Mouse (Mus musculus) liver, embryonic 12.5 days (tissue): ENCODE results near the gene 4933424G06Rik. TPM values are rescaled to one million over a fixed set of nuclear protein-coding genes. Genes with fewer than 3 reads are reported as not detected.

Source experiments
- ATAC-seq: fragments of 200-750 bp; cut with Nextera tagmentation; 2 replicates; pipeline ENCODE4 v1.8.0; 2017; ENCODE audit warnings: moderate number of reproducible peaks, mild to moderate bottlenecking, moderate library complexity
- H3K27ac ChIP-seq: fragments of 300-500 bp; sonication (generic); 2 replicates; pipeline ENCODE4 v1.5.1; 2016; ENCODE audit warnings: mild to moderate bottlenecking
- H3K27me3 ChIP-seq: fragments of 300-500 bp; sonication (generic); replicated peaks from 2 replicates; pipeline ENCODE4 v1.6.1; 2016; ENCODE audit warnings: mild to moderate bottlenecking, moderate library complexity
- H3K36me3 ChIP-seq: fragments of 300-500 bp; sonication (generic); 2 replicates; pipeline ENCODE4 v1.6.1; 2016; ENCODE audit warnings: mild to moderate bottlenecking, moderate library complexity
- H3K4me1 ChIP-seq: fragments of 300-500 bp; sonication (generic); 2 replicates; pipeline ENCODE4 v1.6.1; 2016
- H3K4me2 ChIP-seq: fragments of 300-500 bp; sonication (generic); 2 replicates; pipeline ENCODE4 v1.6.1; 2016; ENCODE audit warnings: mild to moderate bottlenecking, moderate library complexity
- H3K4me3 ChIP-seq: fragments of 300-500 bp; sonication (generic); 2 replicates; pipeline ENCODE4 v1.5.1; 2016; ENCODE audit warnings: mild to moderate bottlenecking, moderate library complexity
- H3K9ac ChIP-seq: fragments of 300-500 bp; sonication (generic); 2 replicates; pipeline ENCODE4 v1.6.1; 2016; ENCODE audit warnings: mild to moderate bottlenecking, moderate library complexity
- H3K9me3 ChIP-seq: fragments of 300-500 bp; sonication (generic); replicated peaks from 2 replicates; pipeline ENCODE4 v1.6.1; 2016; ENCODE audit warnings: mild to moderate bottlenecking, moderate library complexity
- WGBS: fragments of 180-500 bp; shearing (Covaris S2); methylation state at CpG from one replicate; pipeline ENCODE4 v1.1.7; 2016; ENCODE audit not compliant: insufficient replicate concordance; 5-methylcytosine and 5-hydroxymethylcytosine counted together
- polyA plus RNA-seq: library from polyadenylated mRNA; unstranded; fragments of >200 nt; fragmentation: Nextera tagmentation; extraction: Ambion mirVana; gene quantifications from 2 replicates; pipeline ENCODE4 v1.2.1, GENCODE M21; 2016

4933424G06Rik gene
- polyA plus RNA-seq, 1 experiment from 2014 or later = 0.11 TPM

DNA sequence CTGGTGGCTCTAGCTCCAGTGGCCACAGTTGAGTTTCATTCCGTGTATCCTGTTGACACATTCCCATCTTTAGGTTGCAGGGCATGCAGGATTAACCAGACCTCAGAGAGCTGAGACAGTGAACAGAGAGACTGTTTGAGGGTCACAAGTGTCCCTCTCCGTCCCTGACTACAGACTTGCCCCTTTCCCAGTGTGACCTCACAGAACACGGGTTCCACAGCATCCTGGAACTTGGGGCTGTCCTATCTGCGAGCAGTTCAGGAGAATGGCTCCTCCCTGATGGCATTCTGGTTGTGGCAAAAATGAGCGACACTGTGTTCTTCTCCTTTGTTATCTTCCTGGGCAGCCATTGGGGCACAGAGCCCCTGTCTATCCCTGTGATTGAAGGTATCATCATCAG, 4.4 kb downstream of the 4933424G06Rik start, which contains the start of gene Actr1b:
Gene Actr1b (minus strand): TSS at position 112 of the 400 bp plus-strand sequence.
- Histone ChIP-seq H3K4me3 (no peak within 1 kb of the TSS), H3K9me3 (0 out of 2 replicates have a peak, but pooled peaks cover 4% of the 10 kb centered on the region), H3K4me2 (no peak within 1 kb of the TSS), H3K4me1 (peaks cover 5% of the 10 kb centered on the region; the same call in 1 of the 2 replicates), H3K9ac (no peak within 1 kb of the TSS), H3K36me3 (no peaks in the 10 kb centered on the region), H3K27me3 (peaks cover 4% of the 10 kb centered on the region; the same call in 1 of the 2 replicates), H3K27ac (no peak within 1 kb of the TSS)
- no peak for ATAC-seq
- 57% methylated on average over 5 of the region's 5 CpGs for WGBS

- H3K36me3 ChIP-seq = no peaks in the 10 kb centered on the region
- 0 out of 2 replicates have a peak, but pooled peaks cover 2% of the 10 kb centered on the region for H3K9me3 ChIP-seq
- no peak overlapping the region for H3K4me2 ChIP-seq
- no peak overlapping the region for H3K4me3 ChIP-seq
- H3K27ac ChIP-seq = no peak overlapping the region
- no peaks in the 10 kb centered on the region for H3K4me1 ChIP-seq
- WGBS = 58% methylated on average over 1 of the region's 1 CpGs
- H3K27me3 ChIP-seq = peaks cover 4% of the 10 kb centered on the region; the same call in 1 of the 2 replicates
- no peak for ATAC-seq
- H3K9ac ChIP-seq = no peak overlapping the region
These were observed 8.8 kb downstream of the 4933424G06Rik start for GRCm38 (mm10) chr1:36718786-36719185.

GRCm38 (mm10) chr1:36723146-36724056, 13.5 kb downstream of the 4933424G06Rik start:
- ATAC-seq = no peak
- Histone ChIP-seq H3K27ac (no peak overlapping the region), H3K9me3 (no peaks in the 10 kb centered on the region), H3K4me2 (no peak overlapping the region), H3K36me3 (no peaks in the 10 kb centered on the region), H3K4me3 (no peak overlapping the region), H3K27me3 (no peaks in the 10 kb centered on the region), H3K9ac (no peak overlapping the region), H3K4me1 (no peaks in the 10 kb centered on the region)
- WGBS = 65% methylated on average over 16 of the region's 16 CpGs

GRCm38 (mm10) chr1:36724057-36724431, 14.1 kb downstream of the 4933424G06Rik start:
- 74% methylated on average over 4 of the region's 4 CpGs for WGBS
- Histone ChIP-seq H3K4me1 (no peaks in the 10 kb centered on the region), H3K27me3 (no peaks in the 10 kb centered on the region), H3K9ac (no peak overlapping the region), H3K9me3 (no peaks in the 10 kb centered on the region), H3K4me2 (no peak overlapping the region), H3K27ac (no peak overlapping the region), H3K4me3 (no peak overlapping the region), H3K36me3 (no peaks in the 10 kb centered on the region)
- no peak for ATAC-seq

- Histone ChIP-seq H3K9me3 (no peaks in the 10 kb centered on the region), H3K36me3 (no peaks in the 10 kb centered on the region), H3K9ac (no peak overlapping the region), H3K27me3 (peaks cover 23% of the 10 kb centered on the region), H3K27ac (no peak overlapping the region), H3K4me2 (no peak overlapping the region), H3K4me1 (no peaks in the 10 kb centered on the region), H3K4me3 (no peak overlapping the region)
- 11% methylated on average over 4 of the region's 4 CpGs for WGBS
- no peak for ATAC-seq
These were observed 27.4 kb downstream of the 4933424G06Rik start for GRCm38 (mm10) chr1:36737300-36737699.

GRCm38 (mm10) chr1:36739231-36739630, 29.3 kb downstream of the 4933424G06Rik start:
- Histone ChIP-seq H3K36me3 (no peaks in the 10 kb centered on the region), H3K9me3 (no peaks in the 10 kb centered on the region)
- 64% methylated on average over 5 of the region's 5 CpGs for WGBS

GRCm38 (mm10) chr1:36743046-36743445, 33.1 kb downstream of the 4933424G06Rik start:
- no peaks in the 10 kb centered on the region for H3K9me3 ChIP-seq
- no peak overlapping the region for H3K4me2 ChIP-seq
- no peak for ATAC-seq
- no peak overlapping the region for H3K9ac ChIP-seq
- no peak overlapping the region for H3K27ac ChIP-seq
- no peak overlapping the region for H3K4me3 ChIP-seq
- 43% methylated on average over 9 of the region's 9 CpGs for WGBS
- H3K36me3 ChIP-seq = no peaks in the 10 kb centered on the region
- H3K4me1 ChIP-seq = peaks cover 6% of the 10 kb centered on the region; the same call in 1 of the 2 replicates
- H3K27me3 ChIP-seq = peaks cover 44% of the 10 kb centered on the region

More at GRCm38 (mm10) chr1:36739231-36739630, 29.3 kb downstream of the 4933424G06Rik start:
- Histone ChIP-seq H3K4me2 (no peak overlapping the region), H3K27ac (no peak overlapping the region), H3K9ac (no peak overlapping the region), H3K4me3 (no peak overlapping the region), H3K27me3 (peaks cover 41% of the 10 kb centered on the region), H3K4me1 (0 out of 2 replicates have a peak, but pooled peaks cover under 1% of the 10 kb centered on the region)
- no peak for ATAC-seq

DNA sequence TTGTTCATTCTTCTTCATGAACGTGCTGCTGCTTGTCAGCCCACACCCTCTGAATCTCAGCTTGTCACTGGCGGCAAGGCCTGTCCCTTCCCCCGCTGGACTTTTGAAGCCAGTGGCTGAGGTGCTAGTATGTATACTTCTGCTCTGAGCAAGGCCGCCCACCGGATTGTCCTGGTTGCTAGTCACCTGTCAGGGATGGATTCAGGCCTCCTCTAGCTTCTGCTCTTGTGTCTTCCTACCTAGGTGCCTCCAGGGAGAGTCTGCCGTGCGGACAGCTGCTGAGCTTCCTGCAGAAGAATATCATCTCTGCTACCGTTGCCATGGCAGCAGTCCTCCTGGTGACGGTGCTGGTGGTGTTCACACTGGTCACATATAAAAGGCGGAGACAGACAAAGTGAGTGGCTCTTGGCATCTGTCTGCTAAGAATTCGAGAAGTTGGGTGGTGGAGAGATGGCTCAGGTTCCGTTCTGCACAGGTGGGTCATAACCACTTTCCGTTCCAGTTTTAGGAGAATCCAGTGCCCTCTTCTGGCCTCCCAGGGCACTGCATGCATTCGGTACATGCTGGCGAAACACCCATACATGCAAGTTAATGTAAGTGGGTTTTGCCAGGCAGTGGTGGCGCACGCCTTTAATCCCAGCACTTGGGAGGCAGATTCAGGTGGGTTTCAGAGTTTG, 34.5 kb downstream of the 4933424G06Rik start:
- Histone ChIP-seq H3K4me1 (peaks cover 6% of the 10 kb centered on the region; the same call in 1 of the 2 replicates), H3K36me3 (no peaks in the 10 kb centered on the region), H3K4me3 (no peak overlapping the region), H3K9ac (no peak overlapping the region), H3K27me3 (peaks cover 44% of the 10 kb centered on the region), H3K27ac (no peak overlapping the region), H3K4me2 (peak overlapping the region; percentile 36; the same call in 1 of the 2 replicates), H3K9me3 (no peaks in the 10 kb centered on the region)
- 26% methylated on average over 17 of the region's 17 CpGs for WGBS
- ATAC-seq = no peak

DNA sequence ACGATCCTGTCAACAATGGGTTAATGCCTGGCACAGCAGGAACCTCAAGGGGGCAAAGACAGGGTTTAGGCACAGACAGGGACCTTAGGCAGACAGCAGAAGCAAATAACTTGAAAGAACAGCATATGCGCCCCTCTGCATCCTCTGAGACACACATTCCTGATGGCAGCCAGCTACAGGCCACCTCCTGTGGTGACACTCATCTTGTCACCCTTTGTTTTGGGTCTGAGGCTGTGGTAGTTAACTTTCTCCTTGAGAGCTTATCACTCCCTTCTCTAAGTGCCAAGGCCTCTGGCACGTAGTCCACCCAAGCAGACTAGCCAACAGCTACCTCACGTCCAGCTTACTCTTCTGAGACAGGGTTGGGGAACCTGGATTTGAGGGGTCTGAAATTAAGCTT, 35.7 kb downstream of the 4933424G06Rik start:
- ATAC-seq = no peak
- H3K9ac ChIP-seq = no peak overlapping the region
- H3K36me3 ChIP-seq = no peaks in the 10 kb centered on the region
- H3K27ac ChIP-seq = no peak overlapping the region
- H3K4me2 ChIP-seq = no peak overlapping the region
- no peaks in the 10 kb centered on the region for H3K9me3 ChIP-seq
- peaks cover 34% of the 10 kb centered on the region for H3K27me3 ChIP-seq
- H3K4me3 ChIP-seq = no peak overlapping the region
- 54% methylated on average over 4 of the region's 4 CpGs for WGBS
- peaks cover 6% of the 10 kb centered on the region; the same call in 1 of the 2 replicates for H3K4me1 ChIP-seq

- no peak overlapping the region for H3K4me2 ChIP-seq
- H3K27ac ChIP-seq = no peak overlapping the region
- peaks cover 27% of the 10 kb centered on the region for H3K27me3 ChIP-seq
- no peaks in the 10 kb centered on the region for H3K9me3 ChIP-seq
- no peak overlapping the region for H3K4me3 ChIP-seq
- H3K4me1 ChIP-seq = peaks cover 6% of the 10 kb centered on the region; the same call in 1 of the 2 replicates
- H3K9ac ChIP-seq = no peak overlapping the region
- H3K36me3 ChIP-seq = no peaks in the 10 kb centered on the region
- 38% methylated on average over 15 of the region's 15 CpGs for WGBS
- ATAC-seq = no peak
These were observed 36.5 kb downstream of the 4933424G06Rik start for GRCm38 (mm10) chr1:36746452-36746851.

DNA sequence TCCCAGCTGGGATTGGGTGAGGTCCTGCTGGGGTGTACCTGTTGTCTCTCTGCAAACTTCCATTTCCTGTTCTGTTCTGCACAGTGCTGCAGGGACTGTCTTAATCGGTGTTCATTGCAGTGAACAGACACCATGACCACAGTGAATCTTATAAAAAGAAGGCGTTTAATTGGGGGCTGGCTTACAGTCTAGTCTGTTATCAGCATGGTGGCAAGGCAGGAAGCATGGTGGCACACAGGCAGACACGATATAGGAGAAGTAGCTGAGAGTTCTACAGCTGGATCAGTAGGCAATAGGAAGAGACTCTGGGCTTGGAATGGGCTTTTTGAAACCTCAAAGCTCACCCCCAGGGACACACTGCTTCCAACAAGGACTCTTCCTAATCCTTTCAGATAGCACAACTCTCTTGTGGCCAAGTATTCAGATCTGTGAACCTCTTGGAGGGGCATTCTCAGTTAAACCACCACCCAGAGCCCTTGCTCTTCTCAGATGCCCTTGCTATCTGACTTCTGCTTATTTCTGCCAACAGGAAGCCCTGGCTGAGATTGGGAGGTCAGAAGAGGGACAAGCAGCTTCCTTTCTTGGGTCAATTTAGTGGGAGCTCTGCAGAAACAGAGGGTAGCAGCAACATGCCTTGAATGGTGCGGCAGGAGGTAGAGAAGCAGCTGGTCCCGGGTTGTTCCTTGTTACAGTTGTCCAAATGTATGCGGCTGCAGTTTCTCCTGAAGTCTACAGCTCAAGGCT, 44.2 kb downstream of the 4933424G06Rik start:
- no peak overlapping the region for H3K4me2 ChIP-seq
- H3K36me3 ChIP-seq = no peaks in the 10 kb centered on the region
- H3K27me3 ChIP-seq = peaks cover 7% of the 10 kb centered on the region
- H3K4me1 ChIP-seq = peaks cover 5% of the 10 kb centered on the region; the same call in 1 of the 2 replicates
- ATAC-seq = no peak
- no peak overlapping the region for H3K27ac ChIP-seq
- H3K9me3 ChIP-seq = no peaks in the 10 kb centered on the region
- H3K4me3 ChIP-seq = no peak overlapping the region
- WGBS = 39% methylated on average over 6 of the region's 6 CpGs
- no peak overlapping the region for H3K9ac ChIP-seq
